Mouse (Mus musculus) heart, adult 2 months (tissue): ENCODE measurements at regions not wholly inside any gene's neighbourhood (a gene's known extent, or its start where the extent isn't known, plus 50 kb on each side); places are given as distances from the start of the nearest gene placed in this dataset.
"Not testable (repeated sequence)": the region's sequence is repeated elsewhere in the genome, so short reads cannot be mapped to it uniquely, and the experiment has no call there.

Source experiments
- CTCF ChIP-seq: fragments of 200-600 bp; IDR thresholded peaks from 2 replicates; pipeline ENCODE4 v1.8.1; 2022; ENCODE audit warnings: antibody characterized with exemption, mild to moderate bottlenecking, moderate library complexity
- EP300 ChIP-seq: fragments of 200-500 bp; IDR thresholded peaks from 2 replicates; pipeline ENCODE4 v1.6.1; 2011; ENCODE audit warnings: low read depth, low read length, control low read depth; ENCODE audit not compliant: insufficient read depth
- POLR2A ChIP-seq: fragments of 200-500 bp; IDR thresholded peaks from 2 replicates; pipeline ENCODE4 v1.6.1; 2011; ENCODE audit warnings: mild to moderate bottlenecking, low read depth, low read length, control low read depth; ENCODE audit not compliant: insufficient read depth

GRCm38 (mm10) chr12:69463327-69463726 lies 91.1 kb upstream of the Gm9887 start:
- not testable (repeated sequence) for TF ChIP-seq CTCF, POLR2A, EP300
